Comparison of ENCODE assay signal across 36 mouse cellular contexts in the genomic region with DNA sequence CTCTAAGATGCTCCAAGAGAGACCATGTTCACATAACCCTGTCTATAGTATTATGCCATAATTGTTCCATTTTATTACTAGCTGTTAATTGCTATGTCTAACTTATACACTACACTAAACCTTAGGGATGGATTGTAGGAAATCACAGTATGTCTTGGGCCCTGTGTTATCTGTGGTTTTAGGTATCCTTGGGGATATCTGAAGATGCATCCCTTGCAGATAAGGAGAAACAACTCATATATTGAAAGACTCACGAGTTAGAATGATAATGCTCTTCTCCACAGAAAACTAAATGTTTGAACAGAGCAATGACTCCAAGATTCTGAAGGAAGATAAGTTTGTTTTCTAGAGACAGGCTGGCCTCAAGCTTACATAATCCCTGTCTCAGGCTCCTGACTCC. TPM values are rescaled to one million over a fixed set of nuclear protein-coding genes. Genes with fewer than 3 reads are reported as not detected.
"Had no signal": no experiment of that assay in that cellular context is flagged by ENCODE, and none has a peak within 500 bp of the region (broad histone marks: within the 10 kb centered on the region; RNA-seq: fewer than 3 reads in every experiment).

No protein-coding gene starts in this region.

- DNase-seq: cerebellum, adult 9-10 months; cerebellum, adult 9-11 months; cerebellum, postnatal 10 days; cerebellum, postnatal 14 days; cerebellum, postnatal 25 days; cerebellum, postnatal 36 days; embryo, embryonic 11 days; forebrain, postnatal 0 days; gastrocnemius, adult 2 months; gastrocnemius, postnatal 10 days; gastrocnemius, postnatal 14 days; gastrocnemius, postnatal 25 days; gastrocnemius, postnatal 36 days; heart, adult 11 months; heart, adult 18-20 months; heart, adult 2 months had no signal

- H3K9ac ChIP-seq: embryonic facial prominence, embryonic 12.5 days; embryonic facial prominence, embryonic 13.5 days; embryonic facial prominence, embryonic 15.5 days; forebrain, embryonic 12.5 days; forebrain, embryonic 13.5 days; forebrain, embryonic 15.5 days; forebrain, postnatal 0 days had no signal

- H3K4me1 ChIP-seq: embryonic facial prominence, embryonic 10.5 days; embryonic facial prominence, embryonic 12.5 days; embryonic facial prominence, embryonic 13.5 days; embryonic facial prominence, embryonic 15.5 days; forebrain, embryonic 10.5 days; forebrain, embryonic 12.5 days; forebrain, embryonic 13.5 days; forebrain, embryonic 15.5 days had no signal

- H3K4me3 ChIP-seq: embryonic facial prominence, embryonic 10.5 days; embryonic facial prominence, embryonic 12.5 days; embryonic facial prominence, embryonic 13.5 days; embryonic facial prominence, embryonic 15.5 days; erythroblast, embryonic 14.5 days; forebrain, embryonic 10.5 days; forebrain, embryonic 12.5 days; forebrain, embryonic 13.5 days; forebrain, embryonic 15.5 days; gastrocnemius, adult 2 months; heart, adult 2 months had no signal

- ATAC-seq: forebrain, embryonic 13.5 days; forebrain, embryonic 14.5 days; forebrain, embryonic 15.5 days; forebrain, embryonic 16.5 days; forebrain, postnatal 0 days had no signal

- H3K9me3 ChIP-seq: embryonic facial prominence, embryonic 10.5 days; embryonic facial prominence, embryonic 12.5 days; embryonic facial prominence, embryonic 13.5 days; embryonic facial prominence, embryonic 15.5 days; forebrain, embryonic 10.5 days; forebrain, embryonic 12.5 days; forebrain, embryonic 13.5 days; forebrain, embryonic 15.5 days had no signal

- H3K36me3 ChIP-seq: embryonic facial prominence, embryonic 10.5 days; embryonic facial prominence, embryonic 12.5 days; embryonic facial prominence, embryonic 13.5 days; embryonic facial prominence, embryonic 15.5 days; forebrain, embryonic 10.5 days; forebrain, embryonic 12.5 days; forebrain, embryonic 15.5 days had no signal

- H3K27me3 ChIP-seq: embryonic facial prominence, embryonic 12.5 days; embryonic facial prominence, embryonic 13.5 days; embryonic facial prominence, embryonic 15.5 days; forebrain, embryonic 12.5 days; forebrain, embryonic 15.5 days had no signal

- H3K4me2 ChIP-seq: embryonic facial prominence, embryonic 12.5 days; embryonic facial prominence, embryonic 13.5 days; embryonic facial prominence, embryonic 15.5 days; forebrain, embryonic 12.5 days; forebrain, embryonic 13.5 days; forebrain, embryonic 15.5 days had no signal

- H3K27ac ChIP-seq: embryonic facial prominence, embryonic 10.5 days; embryonic facial prominence, embryonic 12.5 days; embryonic facial prominence, embryonic 13.5 days; embryonic facial prominence, embryonic 15.5 days; forebrain, embryonic 10.5 days; forebrain, embryonic 12.5 days; forebrain, embryonic 13.5 days; forebrain, embryonic 15.5 days; gastrocnemius, adult 2 months; heart, adult 2 months had no signal

RNA-seq across cellular contexts. Expression of gene Rnf212b, which starts 20.6 kb away (rescaled TPM):
- total RNA-seq: common myeloid progenitor, adult 5-6 weeks; forebrain, postnatal 0 days; gastrocnemius, postnatal 10 days; gastrocnemius, postnatal 4 days; granulocyte monocyte progenitor cell, adult 5-6 weeks; heart, adult 2 months had no signal
- polyA plus RNA-seq: cortical plate, adult 2 months; embryonic facial prominence, embryonic 10.5 days; embryonic facial prominence, embryonic 11.5 days; embryonic facial prominence, embryonic 12.5 days; embryonic facial prominence, embryonic 13.5 days; embryonic facial prominence, embryonic 14.5 days; embryonic facial prominence, embryonic 15.5 days; erythroblast, embryonic 14.5 days; forebrain, embryonic 10.5 days; forebrain, embryonic 11.5 days; forebrain, embryonic 12.5 days; forebrain, embryonic 13.5 days; forebrain, embryonic 14.5 days; forebrain, embryonic 15.5 days; forebrain, embryonic 16.5 days; forebrain, postnatal 0 days; frontal cortex, adult 2 months; gonadal fat pad, adult 2 months had no signal
